Mouse (Mus musculus): ENCODE data around the gene 4930518I15Rik. TPM values are rescaled to one million over a fixed set of nuclear protein-coding genes. Genes with fewer than 3 reads are reported as not detected.
"Not testable (repeated sequence)": the region's sequence is repeated elsewhere in the genome, so short reads cannot be mapped to it uniquely, and the experiment has no call there.

4930518I15Rik gene
- total RNA-seq, 1 experiment from 2014 or later, result 0.38 TPM

GRCm38 (mm10) chr2:156853999-156854771, 3.6 kb downstream of the 4930518I15Rik start:
- ATAC-seq (replicated peaks; ENCODE audit: insufficient number of reproducible peaks, low FRiP score, low TSS enrichment, poor library complexity, severe bottlenecking), result not testable (repeated sequence)

GRCm38 (mm10) chr2:156853584-156853983, 4.2 kb downstream of the 4930518I15Rik start:
- not testable (repeated sequence) for ATAC-seq (replicated peaks; ENCODE audit: insufficient number of reproducible peaks, low FRiP score, low TSS enrichment, poor library complexity, severe bottlenecking)

GRCm38 (mm10) chr2:156850505-156850904, 7.2 kb downstream of the 4930518I15Rik start:
- ATAC-seq (replicated peaks; ENCODE audit: insufficient number of reproducible peaks, low FRiP score, low TSS enrichment, poor library complexity, severe bottlenecking), result 0 out of 2 replicates have a peak, but pooled peaks have one; percentile 19

- no peak for ATAC-seq (replicated peaks; ENCODE audit: insufficient number of reproducible peaks, low FRiP score, low TSS enrichment, poor library complexity, severe bottlenecking)
Measured at GRCm38 (mm10) chr2:156848526-156849182, 9.1 kb downstream of the 4930518I15Rik start.

GRCm38 (mm10) chr2:156847653-156848052, 10.1 kb downstream of the 4930518I15Rik start:
- no peak for ATAC-seq (replicated peaks; ENCODE audit: insufficient number of reproducible peaks, low FRiP score, low TSS enrichment, poor library complexity, severe bottlenecking)

- no peak for ATAC-seq (replicated peaks; ENCODE audit: insufficient number of reproducible peaks, low FRiP score, low TSS enrichment, poor library complexity, severe bottlenecking)
Measured at GRCm38 (mm10) chr2:156844715-156845114, 13.0 kb downstream of the 4930518I15Rik start.

GRCm38 (mm10) chr2:156843331-156843730, 14.4 kb downstream of the 4930518I15Rik start:
- no peak for ATAC-seq (replicated peaks; ENCODE audit: insufficient number of reproducible peaks, low FRiP score, low TSS enrichment, poor library complexity, severe bottlenecking)

- no peak for ATAC-seq (replicated peaks; ENCODE audit: insufficient number of reproducible peaks, low FRiP score, low TSS enrichment, poor library complexity, severe bottlenecking)
Measured at GRCm38 (mm10) chr2:156842711-156843110, 15.0 kb downstream of the 4930518I15Rik start.

- no peak for ATAC-seq (replicated peaks; ENCODE audit: insufficient number of reproducible peaks, low FRiP score, low TSS enrichment, poor library complexity, severe bottlenecking)
Measured at GRCm38 (mm10) chr2:156841841-156842706, 15.7 kb downstream of the 4930518I15Rik start.

GRCm38 (mm10) chr2:156841028-156841840, 16.5 kb downstream of the 4930518I15Rik start:
- no peak for ATAC-seq (replicated peaks; ENCODE audit: insufficient number of reproducible peaks, low FRiP score, low TSS enrichment, poor library complexity, severe bottlenecking)

- ATAC-seq (replicated peaks; ENCODE audit: insufficient number of reproducible peaks, low FRiP score, low TSS enrichment, poor library complexity, severe bottlenecking), result no peak
Measured at GRCm38 (mm10) chr2:156840301-156841027, 17.3 kb downstream of the 4930518I15Rik start.

- no peak for ATAC-seq (replicated peaks; ENCODE audit: insufficient number of reproducible peaks, low FRiP score, low TSS enrichment, poor library complexity, severe bottlenecking)
Measured at GRCm38 (mm10) chr2:156839319-156840191, 18.2 kb downstream of the 4930518I15Rik start, which contains the start of gene Tgif2. Gene Tgif2 (plus strand): TSS chr2:156840007.

GRCm38 (mm10) chr2:156838839-156839238, 18.9 kb downstream of the 4930518I15Rik start:
- no peak for ATAC-seq (replicated peaks; ENCODE audit: insufficient number of reproducible peaks, low FRiP score, low TSS enrichment, poor library complexity, severe bottlenecking)

- no peak for ATAC-seq (replicated peaks; ENCODE audit: insufficient number of reproducible peaks, low FRiP score, low TSS enrichment, poor library complexity, severe bottlenecking)
Measured at GRCm38 (mm10) chr2:156834336-156834735, 23.4 kb downstream of the 4930518I15Rik start.

- not testable (repeated sequence) for ATAC-seq (replicated peaks; ENCODE audit: insufficient number of reproducible peaks, low FRiP score, low TSS enrichment, poor library complexity, severe bottlenecking)
Measured at GRCm38 (mm10) chr2:156825128-156825527, 32.6 kb downstream of the 4930518I15Rik start.

- ATAC-seq (replicated peaks; ENCODE audit: insufficient number of reproducible peaks, low FRiP score, low TSS enrichment, poor library complexity, severe bottlenecking), result no peak
Measured at GRCm38 (mm10) chr2:156816116-156816515, 41.6 kb downstream of the 4930518I15Rik start.

GRCm38 (mm10) chr2:156815412-156815811, 42.3 kb downstream of the 4930518I15Rik start:
- no peak for ATAC-seq (replicated peaks; ENCODE audit: insufficient number of reproducible peaks, low FRiP score, low TSS enrichment, poor library complexity, severe bottlenecking)
